Mouse (Mus musculus) forebrain, embryonic 11.5 days (tissue): ENCODE data around the gene Agpat3. TPM values are rescaled to one million over a fixed set of nuclear protein-coding genes. Genes with fewer than 3 reads are reported as not detected.

Source experiments
- ATAC-seq: fragments of 200-750 bp; cut with Nextera tagmentation; replicated peaks from 2 replicates; pipeline ENCODE4 v1.8.0; 2017; ENCODE audit warnings: moderate TSS enrichment; ENCODE audit not compliant: low FRiP score
- DNase-seq: peaks from one replicate; pipeline ENCODE4 v3.0.0-alpha.2; 2017; ENCODE audit warnings: low spot score
- H3K27ac ChIP-seq: fragments of 300-500 bp; sonication (generic); 2 replicates; pipeline ENCODE4 v1.5.1; 2014; ENCODE audit warnings: low read depth, low read length
- H3K27me3 ChIP-seq: fragments of 300-500 bp; sonication (generic); 2 replicates; pipeline ENCODE4 v1.6.1; 2014; ENCODE audit warnings: mild to moderate bottlenecking, low read length, mixed read lengths; ENCODE audit not compliant: control insufficient read depth, insufficient read depth
- H3K36me3 ChIP-seq: fragments of 300-500 bp; sonication (generic); 2 replicates; pipeline ENCODE4 v1.6.1; 2014; ENCODE audit warnings: mild to moderate bottlenecking, low read length, moderate library complexity, mixed read lengths; ENCODE audit not compliant: control insufficient read depth, insufficient read depth
- H3K4me1 ChIP-seq: fragments of 300-500 bp; sonication (generic); replicated peaks from 2 replicates; pipeline ENCODE4 v1.6.1; 2014; ENCODE audit warnings: low read length, mixed read lengths; ENCODE audit not compliant: control insufficient read depth, insufficient read depth
- H3K4me2 ChIP-seq: fragments of 300-500 bp; sonication (generic); 2 replicates; pipeline ENCODE4 v1.6.1; 2014; ENCODE audit warnings: low read depth, mild to moderate bottlenecking, low read length, moderate library complexity, mixed read lengths; ENCODE audit not compliant: severe bottlenecking
- H3K4me3 ChIP-seq: fragments of 300-500 bp; sonication (generic); 2 replicates; pipeline ENCODE4 v1.5.1; 2014; ENCODE audit warnings: low read depth, low read length
- H3K9ac ChIP-seq: fragments of 300-500 bp; sonication (generic); 2 replicates; pipeline ENCODE4 v1.6.1; 2014; ENCODE audit warnings: low read length
- H3K9me3 ChIP-seq: fragments of 300-500 bp; sonication (generic); 2 replicates; pipeline ENCODE4 v1.6.1; 2016; ENCODE audit warnings: low read length, mixed read lengths; ENCODE audit not compliant: control insufficient read depth
- WGBS: fragments of 180-500 bp; shearing (Covaris S2); extraction: QIAGEN DNeasy Blood & Tissue Kit; methylation state at CpG from one replicate; pipeline ENCODE4 v1.1.7; 2014; 5-methylcytosine and 5-hydroxymethylcytosine counted together
- polyA plus RNA-seq: library from polyadenylated mRNA; unstranded; fragments of >200 nt; fragmentation: Nextera tagmentation; extraction: Ambion mirVana; gene quantifications from 2 replicates; pipeline ENCODE4 v1.2.1, GENCODE M21; 2014

Agpat3 gene
- polyA plus RNA-seq, 1 experiment from 2014 or later = 52.3 TPM

GRCm38 (mm10) chr10:78355931-78356593 is 3.8 kb upstream of the Agpat3 start:
- no peak for ATAC-seq
- Histone ChIP-seq H3K9ac (no peak overlapping the region), H3K4me3 (no peak overlapping the region), H3K4me2 (no peak overlapping the region), H3K4me1 (peaks cover 6% of the 10 kb centered on the region), H3K27me3 (no peaks in the 10 kb centered on the region), H3K9me3 (no peaks in the 10 kb centered on the region), H3K27ac (no peak overlapping the region), H3K36me3 (no peaks in the 10 kb centered on the region)
- no peak for DNase-seq
- 80% methylated on average over 1 of the region's 1 CpGs for WGBS

GRCm38 (mm10) chr10:78353196-78353595 is 907 bp upstream of the Agpat3 start:
- 59% methylated on average over 4 of the region's 4 CpGs for WGBS
- no peak for ATAC-seq
- no peak overlapping the region for H3K9ac ChIP-seq

GRCm38 (mm10) chr10:78352666-78353030 is 359 bp upstream of the Agpat3 start:
- Histone ChIP-seq H3K9ac (peak overlapping the region; percentile 96), H3K27me3 (no peaks in the 10 kb centered on the region), H3K27ac (0 out of 2 replicates have a peak overlapping the region, but pooled peaks have one; percentile 15), H3K9me3 (no peaks in the 10 kb centered on the region), H3K4me2 (peak overlapping the region; percentile 88), H3K4me3 (peak overlapping the region; percentile 92), H3K36me3 (no peaks in the 10 kb centered on the region), H3K4me1 (peaks cover 10% of the 10 kb centered on the region)
- 18% methylated on average over 8 of the region's 8 CpGs for WGBS
- ATAC-seq (peak; percentile 16; the same call in 1 of the 2 replicates), DNase-seq (no peak)

More at GRCm38 (mm10) chr10:78353196-78353595, 907 bp upstream of the Agpat3 start:
- Histone ChIP-seq H3K27ac (no peak overlapping the region), H3K36me3 (no peaks in the 10 kb centered on the region), H3K9me3 (no peaks in the 10 kb centered on the region), H3K4me2 (no peak overlapping the region), H3K4me1 (peaks cover 10% of the 10 kb centered on the region), H3K4me3 (no peak overlapping the region), H3K27me3 (no peaks in the 10 kb centered on the region)
- no peak for DNase-seq

- Histone ChIP-seq H3K27ac (no peak overlapping the region), H3K9ac (peak overlapping the region; percentile 96), H3K4me2 (peak overlapping the region; percentile 88), H3K27me3 (no peaks in the 10 kb centered on the region), H3K9me3 (no peaks in the 10 kb centered on the region), H3K4me3 (peak overlapping the region; percentile 92), H3K4me1 (peaks cover 10% of the 10 kb centered on the region), H3K36me3 (no peaks in the 10 kb centered on the region)
- WGBS = 3% methylated on average over 13 of the region's 13 CpGs
- DNase-seq (no peak), ATAC-seq (no peak)
Observed at GRCm38 (mm10) chr10:78351564-78351886, 764 bp downstream of the Agpat3 start.

- H3K4me1 ChIP-seq = peaks cover 10% of the 10 kb centered on the region
- H3K27me3 ChIP-seq = no peaks in the 10 kb centered on the region
- 28% methylated on average over 6 of the region's 6 CpGs for WGBS
- DNase-seq (no peak), ATAC-seq (no peak)
- peak overlapping the region; percentile 88 for H3K4me2 ChIP-seq
- no peaks in the 10 kb centered on the region for H3K36me3 ChIP-seq
- H3K9me3 ChIP-seq = no peaks in the 10 kb centered on the region
- H3K9ac ChIP-seq = peak overlapping the region; percentile 96
- H3K4me3 ChIP-seq = peak overlapping the region; percentile 92
- no peak overlapping the region for H3K27ac ChIP-seq
Observed at GRCm38 (mm10) chr10:78350796-78351556, 1.3 kb downstream of the Agpat3 start.

- H3K9ac ChIP-seq = no peak overlapping the region; the same call in 1 of the 2 replicates
- WGBS = 76% methylated on average over 15 of the region's 15 CpGs
Observed at GRCm38 (mm10) chr10:78349464-78350165, 2.7 kb downstream of the Agpat3 start.

GRCm38 (mm10) chr10:78348211-78348610 is 4.1 kb downstream of the Agpat3 start:
- H3K4me3 ChIP-seq = no peak overlapping the region
- no peak overlapping the region for H3K27ac ChIP-seq
- no peak overlapping the region for H3K9ac ChIP-seq
- no peak for ATAC-seq
- peaks cover 10% of the 10 kb centered on the region for H3K4me1 ChIP-seq
- H3K9me3 ChIP-seq = no peaks in the 10 kb centered on the region
- no peak overlapping the region for H3K4me2 ChIP-seq
- no peak for DNase-seq
- no peaks in the 10 kb centered on the region for H3K36me3 ChIP-seq
- 92% methylated on average over 5 of the region's 5 CpGs for WGBS
- H3K27me3 ChIP-seq = no peaks in the 10 kb centered on the region

More at GRCm38 (mm10) chr10:78349464-78350165, 2.7 kb downstream of the Agpat3 start:
- no peak overlapping the region for H3K4me3 ChIP-seq
- no peaks in the 10 kb centered on the region for H3K27me3 ChIP-seq
- H3K4me2 ChIP-seq = no peak overlapping the region
- DNase-seq (no peak), ATAC-seq (no peak)
- no peaks in the 10 kb centered on the region for H3K36me3 ChIP-seq
- H3K27ac ChIP-seq = no peak overlapping the region
- H3K9me3 ChIP-seq = no peaks in the 10 kb centered on the region
- peaks cover 10% of the 10 kb centered on the region for H3K4me1 ChIP-seq

GRCm38 (mm10) chr10:78347486-78347885 is 4.8 kb downstream of the Agpat3 start:
- Histone ChIP-seq H3K4me1 (peaks cover 6% of the 10 kb centered on the region), H3K36me3 (no peaks in the 10 kb centered on the region), H3K9me3 (no peaks in the 10 kb centered on the region), H3K27ac (no peak overlapping the region), H3K9ac (no peak overlapping the region), H3K27me3 (no peaks in the 10 kb centered on the region), H3K4me3 (no peak overlapping the region), H3K4me2 (no peak overlapping the region)
- no peak for ATAC-seq
- no peak for DNase-seq
- 79% methylated on average over 6 of the region's 6 CpGs for WGBS
